Mouse (Mus musculus) ES-E14 (cell line): ENCODE measurements at regions not wholly inside any gene's neighbourhood (a gene's known extent, or its start where the extent isn't known, plus 50 kb on each side); places are given as distances from the start of the nearest gene placed in this dataset.

ENCODE experiments used
- CHD2 ChIP-seq: IDR thresholded peaks from 2 replicates; pipeline ENCODE4 v1.6.1; 2014; ENCODE audit warnings: mild to moderate bottlenecking, low read depth, low read length, inconsistent platforms
- HCFC1 ChIP-seq: IDR thresholded peaks from 2 replicates; pipeline ENCODE4 v1.6.1; 2012; ENCODE audit warnings: low read length, inconsistent platforms, borderline replicate concordance; ENCODE audit not compliant: insufficient read depth
- MAFK ChIP-seq: IDR thresholded peaks from 2 replicates; pipeline ENCODE4 v1.6.1; 2014; ENCODE audit warnings: mild to moderate bottlenecking, low read depth, low read length, inconsistent platforms; ENCODE audit not compliant: insufficient read depth
- ZC3H11A ChIP-seq: IDR thresholded peaks from 2 replicates; pipeline ENCODE4 v1.6.1; 2012; ENCODE audit warnings: low read depth, mild to moderate bottlenecking, inconsistent platforms, low read length, borderline replicate concordance
- ZNF384 ChIP-seq: IDR thresholded peaks from 2 replicates; pipeline ENCODE4 v1.6.1; 2012; ENCODE audit warnings: low read depth, low read length, inconsistent platforms

DNA sequence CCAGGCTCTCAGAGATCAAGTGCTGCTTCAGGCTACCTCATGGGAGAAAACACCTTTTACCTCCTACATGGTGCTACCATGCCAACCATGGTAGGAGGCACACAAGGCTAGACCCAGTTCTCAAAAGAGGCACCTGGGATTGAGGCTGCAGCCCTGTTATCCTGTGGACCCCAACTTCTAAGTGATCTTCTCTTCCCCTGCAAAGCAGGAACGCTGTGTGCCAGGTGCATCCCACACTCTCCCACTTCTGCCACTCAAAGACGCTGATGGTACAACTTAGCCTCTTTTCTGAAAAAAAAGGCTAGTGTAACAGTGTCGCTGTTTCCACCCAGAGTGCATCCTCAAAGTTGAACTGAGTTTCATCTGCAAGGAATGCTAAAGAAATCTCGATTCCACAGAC, 138.7 kb downstream of the Npy start:
- no peak for TF ChIP-seq ZNF384
- no peak for TF ChIP-seq HCFC1
- TF ChIP-seq ZC3H11A, result no peak
- TF ChIP-seq MAFK, result no peak
- TF ChIP-seq CHD2, result no peak
